Mouse (Mus musculus): Measurements from ENCODE around the gene Phyhd1. TPM values are rescaled to one million over a fixed set of nuclear protein-coding genes. Genes with fewer than 3 reads are reported as not detected.

The Phyhd1 gene
- polyA plus RNA-seq, 1 experiment: 11.4 TPM

- Histone ChIP-seq H3K27me3 (ENCODE audit: control insufficient read depth, insufficient read depth, low read length, poor library complexity, severe bottlenecking) (no peaks in the 10 kb centered on the region), H3K9ac (ENCODE audit: low read depth, poor library complexity, severe bottlenecking) (no peak overlapping the region), H3K4me1 (ENCODE audit: control insufficient read depth, insufficient read depth, low read length) (peaks cover 3% of the 10 kb centered on the region), H3K27ac (ENCODE audit: insufficient read depth, low read length) (no peak overlapping the region), H3K36me3 (ENCODE audit: control insufficient read depth, insufficient read depth, low read length, poor library complexity, severe bottlenecking) (no peaks in the 10 kb centered on the region), H3K4me3 (ENCODE audit: low read depth, low read length) (no peak overlapping the region), H3K9me3 (replicated peaks; ENCODE audit: control insufficient read depth, insufficient read depth, low read length, poor library complexity, severe bottlenecking) (no peaks in the 10 kb centered on the region)
- TF ChIP-seq EP300 (IDR thresholded peaks at IDR 0.05; ENCODE audit: insufficient read depth, low read depth, low read length) (no peak), CTCF (IDR thresholded peaks at IDR 0.05; ENCODE audit: low read depth, low read length) (no peak), POLR2A (IDR thresholded peaks at IDR 0.05; ENCODE audit: insufficient read depth, low read length) (no peak)
Observed at GRCm38 (mm10) chr2:30269241-30269990, 3.4 kb downstream of the Phyhd1 start.

DNA sequence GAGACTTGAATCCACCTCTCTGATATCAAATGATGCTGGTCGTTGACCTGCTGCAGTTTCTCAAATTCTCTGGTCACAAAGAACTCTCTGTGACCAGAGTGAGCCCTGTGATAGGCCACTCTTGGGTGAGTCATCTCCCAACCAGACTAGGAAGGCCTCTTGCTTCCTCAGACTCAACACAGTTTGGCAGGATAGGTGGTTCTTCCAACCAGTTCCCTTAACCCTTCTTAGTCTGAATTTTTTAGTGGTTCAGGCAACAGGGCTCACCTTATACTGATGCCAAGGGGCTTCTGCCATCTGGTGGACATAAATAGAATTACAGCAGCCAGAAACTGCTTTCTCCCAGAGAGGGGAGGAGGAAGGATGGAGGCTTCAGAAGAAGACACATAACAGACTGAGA, 4.1 kb downstream of the Phyhd1 start:
- Histone ChIP-seq H3K9ac (ENCODE audit: low read depth, poor library complexity, severe bottlenecking) (no peak overlapping the region), H3K36me3 (ENCODE audit: control insufficient read depth, insufficient read depth, low read length, poor library complexity, severe bottlenecking) (no peaks in the 10 kb centered on the region), H3K4me3 (ENCODE audit: low read depth, low read length) (no peak overlapping the region), H3K27me3 (ENCODE audit: control insufficient read depth, insufficient read depth, low read length, poor library complexity, severe bottlenecking) (no peaks in the 10 kb centered on the region), H3K9me3 (replicated peaks; ENCODE audit: control insufficient read depth, insufficient read depth, low read length, poor library complexity, severe bottlenecking) (no peaks in the 10 kb centered on the region), H3K27ac (ENCODE audit: insufficient read depth, low read length) (no peak overlapping the region), H3K4me1 (ENCODE audit: control insufficient read depth, insufficient read depth, low read length) (peaks cover 3% of the 10 kb centered on the region)
- TF ChIP-seq POLR2A (IDR thresholded peaks at IDR 0.05; ENCODE audit: insufficient read depth, low read length) (no peak), CTCF (IDR thresholded peaks at IDR 0.05; ENCODE audit: low read depth, low read length) (no peak), EP300 (IDR thresholded peaks at IDR 0.05; ENCODE audit: insufficient read depth, low read depth, low read length) (no peak)

DNA sequence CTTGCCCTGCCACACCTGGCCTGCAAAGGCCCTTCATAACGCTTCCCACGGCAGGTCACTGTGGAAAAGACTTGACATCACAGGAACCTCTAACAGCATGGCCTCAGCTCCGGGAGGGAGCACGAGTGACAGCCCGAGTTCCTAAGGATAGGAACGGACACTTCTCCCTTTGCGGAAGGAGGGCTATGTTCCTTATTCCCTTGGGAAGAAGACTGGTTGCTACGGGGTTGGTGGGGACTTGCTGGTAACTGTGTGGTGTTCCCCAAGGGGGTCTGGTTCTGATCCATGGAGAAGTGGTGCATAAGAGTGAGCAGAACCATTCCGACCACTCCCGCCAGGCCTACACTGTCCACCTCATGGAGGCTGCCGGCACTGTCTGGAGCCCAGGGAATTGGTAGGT, 14.7 kb downstream of the Phyhd1 start, which contains the start of gene Gm28038:
Gm28038 (plus strand) TSS at position 301 of the 400 bp plus-strand sequence.
- H3K9me3 ChIP-seq (replicated peaks; ENCODE audit: control insufficient read depth, insufficient read depth, low read length, poor library complexity, severe bottlenecking): no peaks in the 10 kb centered on the region
- H3K27me3 ChIP-seq (ENCODE audit: control insufficient read depth, insufficient read depth, low read length, poor library complexity, severe bottlenecking): no peaks in the 10 kb centered on the region
- no peak within 1 kb of the TSS for H3K9ac ChIP-seq (ENCODE audit: low read depth, poor library complexity, severe bottlenecking)
- peaks cover 3% of the 10 kb centered on the region for H3K4me1 ChIP-seq (ENCODE audit: control insufficient read depth, insufficient read depth, low read length)
- H3K27ac ChIP-seq (ENCODE audit: insufficient read depth, low read length): no peak within 1 kb of the TSS
- H3K4me3 ChIP-seq (ENCODE audit: low read depth, low read length): no peak within 1 kb of the TSS
- H3K36me3 ChIP-seq (ENCODE audit: control insufficient read depth, insufficient read depth, low read length, poor library complexity, severe bottlenecking): no peaks in the 10 kb centered on the region
- TF ChIP-seq EP300 (IDR thresholded peaks at IDR 0.05; ENCODE audit: insufficient read depth, low read depth, low read length): no peak
- TF ChIP-seq POLR2A (IDR thresholded peaks at IDR 0.05; ENCODE audit: insufficient read depth, low read length): no peak
- TF ChIP-seq CTCF (IDR thresholded peaks at IDR 0.05; ENCODE audit: low read depth, low read length): no peak

- Histone ChIP-seq H3K36me3 (ENCODE audit: control insufficient read depth, insufficient read depth, low read length, poor library complexity, severe bottlenecking) (no peaks in the 10 kb centered on the region), H3K27me3 (ENCODE audit: control insufficient read depth, insufficient read depth, low read length, poor library complexity, severe bottlenecking) (no peaks in the 10 kb centered on the region), H3K27ac (ENCODE audit: insufficient read depth, low read length) (no peak overlapping the region), H3K9me3 (replicated peaks; ENCODE audit: control insufficient read depth, insufficient read depth, low read length, poor library complexity, severe bottlenecking) (no peaks in the 10 kb centered on the region), H3K9ac (ENCODE audit: low read depth, poor library complexity, severe bottlenecking) (no peak overlapping the region), H3K4me1 (ENCODE audit: control insufficient read depth, insufficient read depth, low read length) (peaks cover 3% of the 10 kb centered on the region), H3K4me3 (ENCODE audit: low read depth, low read length) (no peak overlapping the region)
- TF ChIP-seq POLR2A (IDR thresholded peaks at IDR 0.05; ENCODE audit: insufficient read depth, low read length): no peak
- TF ChIP-seq CTCF (IDR thresholded peaks at IDR 0.05; ENCODE audit: low read depth, low read length): no peak
- no peak for TF ChIP-seq EP300 (IDR thresholded peaks at IDR 0.05; ENCODE audit: insufficient read depth, low read depth, low read length)
Observed at GRCm38 (mm10) chr2:30281651-30282050, 15.6 kb downstream of the Phyhd1 start.

DNA sequence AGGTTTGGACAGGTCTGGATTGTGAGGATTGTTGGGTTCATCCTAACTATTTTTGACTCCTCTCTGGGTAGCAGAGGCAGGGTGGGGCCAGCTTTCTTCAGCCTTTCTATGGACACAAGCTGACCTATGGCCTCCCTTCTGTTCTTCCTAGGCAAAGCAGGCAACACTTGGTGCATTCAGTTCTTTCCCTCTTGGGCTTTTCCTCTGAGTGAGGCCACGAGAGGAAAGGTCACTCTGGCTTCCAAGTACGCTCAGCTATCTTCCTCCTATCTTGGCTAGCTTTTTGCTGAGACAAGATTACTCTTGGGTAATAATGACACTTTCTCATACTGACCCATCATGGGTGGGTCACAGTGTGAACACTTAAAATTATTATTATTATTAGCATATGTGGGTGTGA, 17.2 kb downstream of the Phyhd1 start:
- Histone ChIP-seq H3K4me3 (ENCODE audit: low read depth, low read length) (no peak overlapping the region), H3K9ac (ENCODE audit: low read depth, poor library complexity, severe bottlenecking) (no peak overlapping the region), H3K36me3 (ENCODE audit: control insufficient read depth, insufficient read depth, low read length, poor library complexity, severe bottlenecking) (no peaks in the 10 kb centered on the region), H3K4me1 (ENCODE audit: control insufficient read depth, insufficient read depth, low read length) (peaks cover 3% of the 10 kb centered on the region), H3K27me3 (ENCODE audit: control insufficient read depth, insufficient read depth, low read length, poor library complexity, severe bottlenecking) (no peaks in the 10 kb centered on the region), H3K27ac (ENCODE audit: insufficient read depth, low read length) (no peak overlapping the region), H3K9me3 (replicated peaks; ENCODE audit: control insufficient read depth, insufficient read depth, low read length, poor library complexity, severe bottlenecking) (no peaks in the 10 kb centered on the region)
- TF ChIP-seq CTCF (IDR thresholded peaks at IDR 0.05; ENCODE audit: low read depth, low read length): no peak
- TF ChIP-seq POLR2A (IDR thresholded peaks at IDR 0.05; ENCODE audit: insufficient read depth, low read length): no peak
- no peak for TF ChIP-seq EP300 (IDR thresholded peaks at IDR 0.05; ENCODE audit: insufficient read depth, low read depth, low read length)

- peak overlapping the region; percentile 95 for H3K4me3 ChIP-seq (ENCODE audit: low read depth, low read length)
- H3K36me3 ChIP-seq (ENCODE audit: control insufficient read depth, insufficient read depth, low read length, poor library complexity, severe bottlenecking): no peaks in the 10 kb centered on the region
- peaks cover 3% of the 10 kb centered on the region for H3K4me1 ChIP-seq (ENCODE audit: control insufficient read depth, insufficient read depth, low read length)
- H3K27me3 ChIP-seq (ENCODE audit: control insufficient read depth, insufficient read depth, low read length, poor library complexity, severe bottlenecking): no peaks in the 10 kb centered on the region
- no peak overlapping the region for H3K27ac ChIP-seq (ENCODE audit: insufficient read depth, low read length)
- TF ChIP-seq POLR2A (IDR thresholded peaks at IDR 0.05; ENCODE audit: insufficient read depth, low read length) (no peak), EP300 (IDR thresholded peaks at IDR 0.05; ENCODE audit: insufficient read depth, low read depth, low read length) (no peak), CTCF (IDR thresholded peaks at IDR 0.05; ENCODE audit: low read depth, low read length) (no peak)
- H3K9ac ChIP-seq (ENCODE audit: low read depth, poor library complexity, severe bottlenecking): peak overlapping the region; percentile 86; the same call in 1 of the 2 replicates
- H3K9me3 ChIP-seq (replicated peaks; ENCODE audit: control insufficient read depth, insufficient read depth, low read length, poor library complexity, severe bottlenecking): no peaks in the 10 kb centered on the region
Observed at GRCm38 (mm10) chr2:30285004-30285403, 19.0 kb downstream of the Phyhd1 start.

All from ES-Bruce4 (cell line).